Mouse (Mus musculus) liver, postnatal 0 days (tissue): ENCODE measurements at regions not wholly inside any gene's neighbourhood (a gene's known extent, or its start where the extent isn't known, plus 50 kb on each side); places are given as distances from the start of the nearest gene placed in this dataset.

Source experiments
- ATAC-seq: fragments of 200-750 bp; cut with Nextera tagmentation; 2 replicates; pipeline ENCODE4 v1.8.0; 2017; ENCODE audit warnings: mild to moderate bottlenecking, moderate library complexity
- DNase-seq: peaks from one replicate; pipeline ENCODE4 v3.0.0-alpha.2; 2016
- H3K27ac ChIP-seq: fragments of 300-500 bp; sonication (generic); 2 replicates; pipeline ENCODE4 v1.5.1; 2014; ENCODE audit warnings: antibody characterized with exemption, moderate library complexity, mild to moderate bottlenecking, low read depth
- H3K27me3 ChIP-seq: fragments of 300-500 bp; sonication (generic); 2 replicates; pipeline ENCODE4 v1.6.1; 2014; ENCODE audit warnings: low read length, control low read depth, mixed read lengths; ENCODE audit not compliant: insufficient read depth
- H3K36me3 ChIP-seq: fragments of 300-500 bp; sonication (generic); replicated peaks from 2 replicates; pipeline ENCODE4 v1.6.1; 2014; ENCODE audit warnings: mild to moderate bottlenecking, control low read depth, low read length, moderate library complexity, mixed read lengths; ENCODE audit not compliant: insufficient read depth
- H3K4me1 ChIP-seq: fragments of 300-500 bp; sonication (generic); 2 replicates; pipeline ENCODE4 v1.6.1; 2014; ENCODE audit warnings: antibody characterized with exemption, mild to moderate bottlenecking, control low read depth; ENCODE audit not compliant: insufficient read depth
- H3K4me2 ChIP-seq: fragments of 300-500 bp; sonication (generic); 2 replicates; pipeline ENCODE4 v1.6.1; 2014; ENCODE audit warnings: low read depth, mild to moderate bottlenecking, low read length, moderate library complexity, mixed read lengths
- H3K4me3 ChIP-seq: fragments of 300-500 bp; sonication (generic); 2 replicates; pipeline ENCODE4 v1.5.1; 2014; ENCODE audit warnings: low read depth, low read length
- H3K9ac ChIP-seq: fragments of 300-500 bp; sonication (generic); replicated peaks from 2 replicates; pipeline ENCODE4 v1.6.1; 2014; ENCODE audit warnings: mild to moderate bottlenecking, moderate library complexity
- H3K9me3 ChIP-seq: fragments of 300-500 bp; sonication (generic); 2 replicates; pipeline ENCODE4 v1.6.1; 2016; ENCODE audit warnings: mild to moderate bottlenecking, control low read depth, low read length, mixed read lengths
- CTCF ChIP-seq: sonication (generic); IDR thresholded peaks from 2 replicates; pipeline ENCODE4 v1.5.1; 2016; ENCODE audit warnings: antibody characterized with exemption, low read depth
- EP300 ChIP-seq: IDR thresholded peaks from 2 replicates; pipeline ENCODE4 v1.6.1; 2016; ENCODE audit warnings: antibody characterized with exemption, low read depth, mild to moderate bottlenecking
- WGBS: fragments of 180-500 bp; shearing (Covaris S2); extraction: QIAGEN DNeasy Blood & Tissue Kit; methylation state at CpG from one replicate; pipeline ENCODE4 v1.1.7; 2014; ENCODE audit not compliant: insufficient replicate concordance; 5-methylcytosine and 5-hydroxymethylcytosine counted together

GRCm38 (mm10) chr15:96201701-96202460, 85.4 kb upstream of the Arid2 start:
- Histone ChIP-seq H3K27me3 (no peaks in the 10 kb centered on the region), H3K36me3 (no peaks in the 10 kb centered on the region), H3K4me1 (no peaks in the 10 kb centered on the region), H3K9ac (no peak overlapping the region), H3K27ac (no peak overlapping the region), H3K4me2 (no peak overlapping the region), H3K4me3 (no peak overlapping the region), H3K9me3 (no peaks in the 10 kb centered on the region)
- ATAC-seq (no peak), DNase-seq (no peak)
- WGBS: 78% methylated on average over 10 of the region's 10 CpGs
- no peak for TF ChIP-seq EP300
- TF ChIP-seq CTCF: no peak

- TF ChIP-seq EP300: no peak
- TF ChIP-seq CTCF: no peak
- Histone ChIP-seq H3K9me3 (no peaks in the 10 kb centered on the region), H3K27ac (no peak overlapping the region), H3K27me3 (no peaks in the 10 kb centered on the region), H3K4me2 (no peak overlapping the region), H3K4me3 (no peak overlapping the region), H3K9ac (no peak overlapping the region), H3K4me1 (no peaks in the 10 kb centered on the region), H3K36me3 (no peaks in the 10 kb centered on the region)
- DNase-seq (no peak), ATAC-seq (no peak)
- 85% methylated on average over 5 of the region's 5 CpGs for WGBS
Measured at GRCm38 (mm10) chr15:96204187-96204586, 83.1 kb upstream of the Arid2 start.

- H3K27ac ChIP-seq: no peak overlapping the region
- H3K4me1 ChIP-seq: no peaks in the 10 kb centered on the region
- no peaks in the 10 kb centered on the region for H3K36me3 ChIP-seq
- H3K9me3 ChIP-seq: no peaks in the 10 kb centered on the region
- 61% methylated on average over 5 of the region's 5 CpGs for WGBS
- ATAC-seq (no peak), DNase-seq (no peak)
- no peaks in the 10 kb centered on the region for H3K27me3 ChIP-seq
- no peak overlapping the region for H3K4me3 ChIP-seq
- TF ChIP-seq CTCF: no peak
- no peak for TF ChIP-seq EP300
- no peak overlapping the region for H3K9ac ChIP-seq
- H3K4me2 ChIP-seq: no peak overlapping the region
Measured at GRCm38 (mm10) chr15:96204623-96205022, 82.7 kb upstream of the Arid2 start.

- no peaks in the 10 kb centered on the region for H3K27me3 ChIP-seq
- H3K36me3 ChIP-seq: no peaks in the 10 kb centered on the region
- no peak overlapping the region for H3K4me3 ChIP-seq
- 82% methylated on average over 11 of the region's 11 CpGs for WGBS
- no peak overlapping the region for H3K27ac ChIP-seq
- no peaks in the 10 kb centered on the region for H3K9me3 ChIP-seq
- no peaks in the 10 kb centered on the region for H3K4me1 ChIP-seq
- H3K4me2 ChIP-seq: no peak overlapping the region
- ATAC-seq: no peak
- TF ChIP-seq CTCF (no peak), EP300 (no peak)
- DNase-seq: no peak
- no peak overlapping the region for H3K9ac ChIP-seq
Measured at GRCm38 (mm10) chr15:96210721-96211400, 76.5 kb upstream of the Arid2 start.

GRCm38 (mm10) chr15:96213541-96214312, 73.6 kb upstream of the Arid2 start:
- Histone ChIP-seq H3K4me1 (no peaks in the 10 kb centered on the region), H3K9ac (no peak overlapping the region), H3K9me3 (no peaks in the 10 kb centered on the region), H3K36me3 (no peaks in the 10 kb centered on the region), H3K4me2 (no peak overlapping the region), H3K27me3 (no peaks in the 10 kb centered on the region), H3K27ac (no peak overlapping the region), H3K4me3 (no peak overlapping the region)
- WGBS: 83% methylated on average over 24 of the region's 24 CpGs
- ATAC-seq: no peak
- TF ChIP-seq CTCF (no peak), EP300 (no peak)
- no peak for DNase-seq

- no peaks in the 10 kb centered on the region for H3K9me3 ChIP-seq
- no peak overlapping the region for H3K4me3 ChIP-seq
- H3K9ac ChIP-seq: no peak overlapping the region
- no peaks in the 10 kb centered on the region for H3K27me3 ChIP-seq
- DNase-seq (no peak), ATAC-seq (no peak)
- 86% methylated on average over 15 of the region's 15 CpGs for WGBS
- H3K4me1 ChIP-seq: no peaks in the 10 kb centered on the region
- no peaks in the 10 kb centered on the region for H3K36me3 ChIP-seq
- no peak for TF ChIP-seq EP300
- TF ChIP-seq CTCF: no peak
- no peak overlapping the region for H3K27ac ChIP-seq
- no peak overlapping the region for H3K4me2 ChIP-seq
Measured at GRCm38 (mm10) chr15:96217896-96218295, 69.4 kb upstream of the Arid2 start.
